Mouse (Mus musculus) forebrain, embryonic 14.5 days (tissue): ENCODE data around the gene Rbm47. TPM values are rescaled to one million over a fixed set of nuclear protein-coding genes. Genes with fewer than 3 reads are reported as not detected.
"Not testable (repeated sequence)": the region's sequence is repeated elsewhere in the genome, so short reads cannot be mapped to it uniquely, and the experiment has no call there.

Experiments used
- ATAC-seq: fragments of 200-750 bp; cut with Nextera tagmentation; 2 replicates; pipeline ENCODE4 v1.8.0; 2017; ENCODE audit warnings: mild to moderate bottlenecking, moderate library complexity
- DNase-seq: peaks from one replicate; pipeline ENCODE4 v3.0.0-alpha.2; 2015; ENCODE audit warnings: low spot score
- H3K27ac ChIP-seq: fragments of 300-500 bp; sonication (generic); 2 replicates; pipeline ENCODE4 v1.5.1; 2014; ENCODE audit warnings: low read depth, mild to moderate bottlenecking, control low read depth, low read length, moderate library complexity
- H3K27me3 ChIP-seq: fragments of 300-500 bp; sonication (generic); replicated peaks from 2 replicates; pipeline ENCODE4 v1.6.1; 2014; ENCODE audit warnings: low read length, control low read depth, mixed read lengths; ENCODE audit not compliant: control insufficient read depth, insufficient read depth
- H3K36me3 ChIP-seq: fragments of 300-500 bp; sonication (generic); 2 replicates; pipeline ENCODE4 v1.6.1; 2014; ENCODE audit warnings: low read length, control low read depth; ENCODE audit not compliant: control insufficient read depth, insufficient read depth
- H3K4me1 ChIP-seq: fragments of 300-500 bp; sonication (generic); 2 replicates; pipeline ENCODE4 v1.6.1; 2014; ENCODE audit warnings: antibody characterized with exemption, low read length, control low read depth; ENCODE audit not compliant: control insufficient read depth, insufficient read depth
- H3K4me2 ChIP-seq: fragments of 300-500 bp; sonication (generic); 2 replicates; pipeline ENCODE4 v1.6.1; 2014; ENCODE audit warnings: mild to moderate bottlenecking, control low read depth, low read length
- H3K4me3 ChIP-seq: fragments of 300-500 bp; sonication (generic); 2 replicates; pipeline ENCODE4 v1.5.1; 2014; ENCODE audit warnings: low read depth, low read length, control low read depth
- H3K9ac ChIP-seq: fragments of 300-500 bp; sonication (generic); 2 replicates; pipeline ENCODE4 v1.6.1; 2014; ENCODE audit warnings: mild to moderate bottlenecking, low read length, control low read depth, moderate library complexity
- H3K9me3 ChIP-seq: fragments of 300-500 bp; sonication (generic); replicated peaks from 2 replicates; pipeline ENCODE4 v1.6.1; 2016; ENCODE audit warnings: low read length, control low read depth, mixed read lengths; ENCODE audit not compliant: control insufficient read depth
- WGBS: fragments of 180-500 bp; shearing (Covaris S2); extraction: QIAGEN DNeasy Blood & Tissue Kit; methylation state at CpG from one replicate; pipeline ENCODE4 v1.1.7; 2014; 5-methylcytosine and 5-hydroxymethylcytosine counted together
- polyA plus RNA-seq: library from polyadenylated mRNA; unstranded; fragments of >200 nt; fragmentation: Nextera tagmentation; extraction: Ambion mirVana; gene quantifications from 2 replicates; pipeline ENCODE4 v1.2.1, GENCODE M21; 2014

Gene Rbm47
- polyA plus RNA-seq, 1 experiment from 2014 or later: 2.2 TPM

- H3K36me3 ChIP-seq: no peaks in the 10 kb centered on the region
- H3K27ac ChIP-seq: no peak overlapping the region
- no peaks in the 10 kb centered on the region for H3K9me3 ChIP-seq
- no peak overlapping the region for H3K9ac ChIP-seq
- no peak for ATAC-seq
- 88% methylated on average over 10 of the region's 10 CpGs for WGBS
- H3K27me3 ChIP-seq: no peaks in the 10 kb centered on the region
- no peaks in the 10 kb centered on the region for H3K4me1 ChIP-seq
- no peak overlapping the region for H3K4me2 ChIP-seq
- no peak for DNase-seq
- no peak overlapping the region for H3K4me3 ChIP-seq
Measured at GRCm38 (mm10) chr5:66195323-66195722, 22.4 kb upstream of the Rbm47 start.

GRCm38 (mm10) chr5:66193218-66193846, 20.4 kb upstream of the Rbm47 start:
- no peak overlapping the region for H3K4me2 ChIP-seq
- H3K27me3 ChIP-seq: no peaks in the 10 kb centered on the region
- 93% methylated on average over 11 of the region's 11 CpGs for WGBS
- ATAC-seq (no peak), DNase-seq (no peak)
- no peaks in the 10 kb centered on the region for H3K4me1 ChIP-seq
- H3K9me3 ChIP-seq: no peaks in the 10 kb centered on the region
- no peaks in the 10 kb centered on the region for H3K36me3 ChIP-seq
- no peak overlapping the region for H3K27ac ChIP-seq
- no peak overlapping the region for H3K4me3 ChIP-seq
- H3K9ac ChIP-seq: no peak overlapping the region

- no peak for DNase-seq
- Histone ChIP-seq H3K4me1 (no peaks in the 10 kb centered on the region), H3K9me3 (no peaks in the 10 kb centered on the region), H3K9ac (no peak overlapping the region), H3K4me3 (no peak overlapping the region), H3K36me3 (no peaks in the 10 kb centered on the region), H3K27me3 (no peaks in the 10 kb centered on the region), H3K27ac (no peak overlapping the region), H3K4me2 (no peak overlapping the region)
- ATAC-seq: no peak
- 89% methylated on average over 7 of the region's 7 CpGs for WGBS
Measured at GRCm38 (mm10) chr5:66191185-66191503, 18.2 kb upstream of the Rbm47 start.

GRCm38 (mm10) chr5:66190481-66191184, 17.7 kb upstream of the Rbm47 start:
- H3K4me2 ChIP-seq: no peak overlapping the region
- no peak overlapping the region for H3K27ac ChIP-seq
- no peaks in the 10 kb centered on the region for H3K4me1 ChIP-seq
- H3K27me3 ChIP-seq: no peaks in the 10 kb centered on the region
- H3K9me3 ChIP-seq: no peaks in the 10 kb centered on the region
- ATAC-seq: no peak
- no peak overlapping the region for H3K4me3 ChIP-seq
- H3K9ac ChIP-seq: no peak overlapping the region
- 83% methylated on average over 16 of the region's 16 CpGs for whole genome bisulfite sequencing
- DNase-seq: no peak
- H3K36me3 ChIP-seq: no peaks in the 10 kb centered on the region

- not testable (repeated sequence) for ATAC-seq, DNase-seq, H3K4me2 ChIP-seq, H3K9ac ChIP-seq, H3K4me3 ChIP-seq, H3K27me3 ChIP-seq, H3K36me3 ChIP-seq, H3K9me3 ChIP-seq, H3K4me1 ChIP-seq, H3K27ac ChIP-seq
- WGBS: 93% methylated on average over 5 of the region's 7 CpGs
Measured at GRCm38 (mm10) chr5:66188591-66188990, 15.7 kb upstream of the Rbm47 start.

- Histone ChIP-seq H3K27ac (no peak overlapping the region), H3K9ac (no peak overlapping the region), H3K27me3 (no peaks in the 10 kb centered on the region), H3K4me3 (no peak overlapping the region), H3K4me2 (no peak overlapping the region), H3K9me3 (no peaks in the 10 kb centered on the region), H3K36me3 (no peaks in the 10 kb centered on the region), H3K4me1 (no peaks in the 10 kb centered on the region)
- WGBS: 79% methylated on average over 3 of the region's 3 CpGs
- DNase-seq (no peak), ATAC-seq (no peak)
Measured at GRCm38 (mm10) chr5:66182156-66182555, 9.2 kb upstream of the Rbm47 start.

- Histone ChIP-seq H3K9ac (no peak overlapping the region; the same call in 1 of the 2 replicates), H3K4me3 (no peak overlapping the region), H3K27me3 (no peaks in the 10 kb centered on the region), H3K9me3 (no peaks in the 10 kb centered on the region; the same call in 1 of the 2 replicates), H3K4me1 (no peaks in the 10 kb centered on the region), H3K36me3 (no peaks in the 10 kb centered on the region), H3K4me2 (peak overlapping the region; percentile 34), H3K27ac (peak overlapping the region; percentile 39; the same call in 1 of the 2 replicates)
- ATAC-seq (peak; percentile 71; the same call in 1 of the 2 replicates), DNase-seq (peak; percentile 71)
- 31% methylated on average over 23 of the region's 23 CpGs for WGBS
Measured at GRCm38 (mm10) chr5:66174160-66174837, 1.4 kb upstream of the Rbm47 start.

GRCm38 (mm10) chr5:66170591-66170990, 2.3 kb downstream of the Rbm47 start:
- H3K36me3 ChIP-seq: no peaks in the 10 kb centered on the region
- no peak for DNase-seq
- no peak overlapping the region for H3K4me3 ChIP-seq
- no peak overlapping the region for H3K4me2 ChIP-seq
- H3K9me3 ChIP-seq: no peaks in the 10 kb centered on the region; the same call in 1 of the 2 replicates
- WGBS: 89% methylated on average over 9 of the region's 9 CpGs
- ATAC-seq: no peak
- no peak overlapping the region for H3K9ac ChIP-seq
- H3K27me3 ChIP-seq: no peaks in the 10 kb centered on the region
- H3K4me1 ChIP-seq: no peaks in the 10 kb centered on the region
- no peak overlapping the region for H3K27ac ChIP-seq

- Histone ChIP-seq H3K4me2 (no peak overlapping the region), H3K4me1 (no peaks in the 10 kb centered on the region), H3K27ac (no peak overlapping the region), H3K9ac (no peak overlapping the region), H3K4me3 (no peak overlapping the region), H3K27me3 (no peaks in the 10 kb centered on the region), H3K36me3 (no peaks in the 10 kb centered on the region), H3K9me3 (no peaks in the 10 kb centered on the region)
- DNase-seq: no peak
- 84% methylated on average over 2 of the region's 2 CpGs for WGBS
- ATAC-seq: no peak
Measured at GRCm38 (mm10) chr5:66169099-66169485, 3.8 kb downstream of the Rbm47 start.
